Mouse (Mus musculus) fibroblast of lung, adult 2 months (primary cell): ENCODE data around the gene Hnrnph3.
A peak's percentile ranks its signal among the peaks of the same experiment; 100 is the strongest.
"Not testable (repeated sequence)": the region's sequence is repeated elsewhere in the genome, so short reads cannot be mapped to it uniquely, and the experiment has no call there.

Experiments used
- DNase-seq: peaks from one replicate; pipeline ENCODE4 v3.0.0-alpha.2; 2011; ENCODE audit warnings: low read depth

Hnrnph3 gene

DNA sequence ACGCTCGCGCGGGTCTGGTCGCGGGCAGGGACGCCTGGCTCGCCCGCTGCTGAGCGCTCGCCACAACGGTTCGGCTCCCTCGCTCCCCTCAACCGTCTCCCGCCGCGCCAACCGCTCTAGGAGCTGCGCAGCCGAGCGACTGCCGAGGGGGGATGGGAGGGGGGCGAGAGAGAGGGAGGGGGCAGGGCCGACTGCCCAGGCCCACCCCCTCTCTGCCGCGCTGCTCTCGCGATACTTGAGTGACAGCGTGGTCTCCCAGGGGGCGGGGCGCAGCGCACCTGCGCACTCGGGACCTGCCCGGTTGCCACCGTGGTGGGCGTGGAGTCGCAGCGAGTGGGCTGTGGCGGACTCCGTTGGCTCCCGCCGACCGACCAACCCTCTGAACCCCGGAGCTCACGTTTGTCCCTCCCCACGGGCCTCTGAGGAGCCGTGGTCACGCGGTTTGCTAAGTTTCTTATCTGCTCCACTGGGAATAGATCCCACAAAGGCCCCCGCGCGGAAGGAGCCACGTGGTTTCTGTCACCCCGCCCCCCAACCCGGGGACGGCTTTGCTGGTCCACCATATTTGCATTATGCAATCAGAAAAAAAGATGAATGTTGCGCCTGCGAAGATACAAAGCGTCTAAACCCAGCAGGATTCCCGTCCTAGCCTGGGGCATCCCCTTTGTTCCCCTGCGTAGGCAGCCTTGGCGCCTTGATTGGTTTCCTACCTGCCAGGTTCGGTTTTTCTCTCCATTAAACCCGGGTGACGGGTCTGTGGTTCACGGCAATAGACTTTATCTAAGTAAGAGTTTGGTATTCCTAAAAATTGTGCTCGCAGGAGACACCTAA lies at the start of gene Hnrnph3, which contains the start of gene Pbld2:
Hnrnph3 (minus strand) TSS at position 469 of the 831 bp plus-strand sequence.
Pbld2 (plus strand) TSS at position 567 of the 831 bp plus-strand sequence.
- DNase-seq: peak; percentile 90

GRCm38 (mm10) chr10:63065988-63066387 lies 42.0 kb upstream of the Hnrnph3 start:
- DNase-seq: peak; percentile 44

GRCm38 (mm10) chr10:63065561-63065960 lies 41.5 kb upstream of the Hnrnph3 start:
- DNase-seq: no peak

GRCm38 (mm10) chr10:63064516-63064915 lies 40.5 kb upstream of the Hnrnph3 start:
- DNase-seq: no peak

DNA sequence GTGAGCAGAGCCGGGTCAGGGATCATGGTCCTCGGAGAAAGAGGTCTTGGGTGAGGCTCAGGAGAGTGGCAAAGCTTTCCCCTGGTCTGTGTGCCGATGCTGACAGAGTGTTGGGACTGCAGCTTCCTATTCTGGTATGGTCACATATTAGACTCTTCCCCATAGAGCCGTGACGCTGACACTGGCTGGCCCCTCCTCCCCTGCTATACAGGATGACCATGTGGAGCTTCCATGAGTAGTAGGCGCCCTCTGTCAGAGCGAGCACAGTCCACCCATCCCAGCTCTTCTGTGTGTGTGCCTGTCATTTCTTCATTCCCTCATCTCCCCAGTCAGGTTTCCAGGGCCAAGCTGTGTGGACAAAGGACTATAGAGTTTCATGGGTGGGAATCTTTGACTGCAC lies 39.3 kb upstream of the Hnrnph3 start:
- DNase-seq: no peak

DNA sequence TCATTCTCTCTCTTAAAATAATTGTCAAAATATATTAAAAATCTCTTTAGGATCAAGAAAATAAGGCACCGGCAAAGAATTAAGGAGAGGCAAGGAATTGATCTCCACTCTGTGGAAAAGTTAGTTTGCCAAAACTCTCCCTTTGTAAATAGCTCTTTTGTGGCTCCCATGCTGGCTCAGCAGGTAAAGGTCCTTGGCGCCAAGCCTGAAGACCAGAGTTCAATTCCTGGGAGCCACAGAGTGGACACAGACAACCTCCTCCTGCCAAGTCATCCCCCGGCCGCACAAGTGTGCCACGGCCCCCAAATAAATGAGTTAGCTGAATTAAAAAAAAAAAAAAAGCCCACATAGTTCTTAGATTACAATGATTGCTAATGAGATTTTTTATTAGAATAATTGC lies 38.7 kb upstream of the Hnrnph3 start:
- no peak for DNase-seq

DNA sequence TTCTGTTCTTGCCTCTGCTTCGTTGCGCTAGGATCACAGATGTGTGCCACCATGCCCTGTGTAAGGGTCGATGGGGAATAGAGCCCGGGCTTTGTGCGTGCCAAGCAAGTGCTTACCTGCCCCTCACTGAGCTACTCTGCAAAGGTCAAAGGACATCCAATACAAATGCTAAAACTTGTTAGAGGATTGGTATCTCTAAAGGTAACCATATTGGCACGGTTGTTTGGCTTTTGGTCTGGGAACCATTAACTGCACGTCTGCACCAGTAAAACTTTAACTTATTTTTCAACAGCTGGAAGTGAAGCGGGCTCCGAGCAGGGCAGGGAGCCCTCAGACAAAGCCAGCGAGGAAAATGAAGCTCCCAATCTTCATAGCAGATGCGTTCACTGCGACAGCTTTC lies 37.2 kb upstream of the Hnrnph3 start:
- DNase-seq: no peak

- no peak for DNase-seq
Observed at GRCm38 (mm10) chr10:63060406-63060805, 36.4 kb upstream of the Hnrnph3 start.

- DNase-seq: peak; percentile 8
Observed at GRCm38 (mm10) chr10:63059862-63060261, 35.8 kb upstream of the Hnrnph3 start, which contains the start of gene Pbld1. Gene Pbld1, plus strand, starts transcription at chr10:63060162.

- DNase-seq: no peak
Observed at GRCm38 (mm10) chr10:63056966-63057750, 33.1 kb upstream of the Hnrnph3 start.

DNA sequence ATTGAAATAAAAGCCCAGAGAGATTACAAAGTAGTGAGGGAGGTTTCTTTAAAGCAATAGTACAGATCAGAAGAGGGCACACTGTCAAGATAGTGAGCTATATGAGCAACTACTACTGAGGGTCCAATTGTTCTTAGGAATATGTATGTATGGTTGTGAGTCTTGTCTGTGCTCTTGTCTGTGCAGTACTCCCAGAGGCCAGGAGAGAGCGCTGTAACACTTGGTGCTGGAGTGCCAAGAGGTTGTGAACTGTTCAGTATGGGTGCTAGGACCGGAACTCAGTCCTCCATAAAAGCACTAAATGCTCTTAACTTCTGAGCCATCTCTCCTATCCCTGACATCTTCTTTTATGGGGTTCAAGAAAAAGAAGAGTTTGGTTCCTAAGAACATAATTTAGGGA lies 30.6 kb upstream of the Hnrnph3 start:
- DNase-seq: no peak

DNA sequence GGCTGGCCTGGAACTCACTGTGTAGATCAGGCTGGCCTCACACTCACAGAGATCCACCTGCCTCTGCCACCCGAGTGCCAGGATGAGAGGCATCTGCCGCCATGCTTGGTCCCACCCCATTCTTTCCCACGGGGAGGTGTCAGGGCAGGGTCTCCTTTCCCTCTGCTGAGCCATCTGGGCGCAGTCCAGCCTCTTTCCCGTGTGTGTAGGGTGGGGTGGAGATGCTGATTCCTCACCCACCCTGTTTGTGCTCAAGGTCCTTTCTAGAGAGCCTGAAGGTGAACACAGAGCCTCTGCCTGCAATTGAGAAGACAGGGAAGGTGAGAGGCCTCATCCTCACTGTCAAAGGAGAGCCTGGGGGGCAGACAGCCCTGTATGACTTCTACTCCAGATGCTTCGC lies 30.1 kb upstream of the Hnrnph3 start:
- DNase-seq: not testable (repeated sequence)

GRCm38 (mm10) chr10:63053007-63053406 lies 29.0 kb upstream of the Hnrnph3 start:
- DNase-seq: no peak

- DNase-seq: no peak
Observed at GRCm38 (mm10) chr10:63052011-63052410, 28.0 kb upstream of the Hnrnph3 start.

DNA sequence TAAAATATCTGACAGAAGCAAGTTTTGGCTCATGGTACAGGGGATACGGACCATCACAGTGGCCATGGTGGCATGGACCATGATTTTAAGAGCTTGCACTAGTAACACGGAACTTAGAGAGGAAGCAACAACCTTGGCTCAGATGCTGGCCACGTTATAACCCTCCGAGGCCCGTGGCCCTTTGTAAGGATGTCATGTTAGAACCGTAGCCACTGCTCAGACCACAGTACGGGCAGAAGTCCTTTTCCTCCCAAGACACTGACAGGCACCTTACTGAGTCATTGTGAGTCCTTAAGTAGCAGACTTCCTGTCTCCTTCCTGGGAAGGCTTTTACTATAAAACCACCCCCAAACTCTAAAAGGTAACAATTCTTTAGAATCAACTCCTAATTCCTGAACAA lies 27.2 kb upstream of the Hnrnph3 start:
- no peak for DNase-seq

DNA sequence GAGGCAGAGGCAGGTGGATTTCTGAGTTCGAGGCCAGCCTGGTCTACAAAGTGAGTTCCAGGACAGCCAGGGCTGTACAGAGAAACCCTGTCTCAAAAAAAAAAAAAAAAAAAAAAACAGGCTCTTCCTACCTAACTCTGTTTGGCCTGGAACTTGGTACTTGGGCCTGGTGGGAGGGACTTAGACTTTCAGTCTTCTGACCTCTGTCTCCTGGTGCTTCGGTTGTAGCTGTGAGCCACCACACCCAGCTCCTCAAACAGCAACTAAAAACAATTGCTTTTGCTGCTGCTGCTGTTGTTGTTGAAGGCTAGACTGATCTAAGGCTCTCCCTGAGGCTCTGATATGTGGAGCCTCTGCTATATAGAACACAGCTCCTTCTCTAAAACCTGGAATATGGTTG lies 25.1 kb upstream of the Hnrnph3 start:
- DNase-seq: no peak

DNA sequence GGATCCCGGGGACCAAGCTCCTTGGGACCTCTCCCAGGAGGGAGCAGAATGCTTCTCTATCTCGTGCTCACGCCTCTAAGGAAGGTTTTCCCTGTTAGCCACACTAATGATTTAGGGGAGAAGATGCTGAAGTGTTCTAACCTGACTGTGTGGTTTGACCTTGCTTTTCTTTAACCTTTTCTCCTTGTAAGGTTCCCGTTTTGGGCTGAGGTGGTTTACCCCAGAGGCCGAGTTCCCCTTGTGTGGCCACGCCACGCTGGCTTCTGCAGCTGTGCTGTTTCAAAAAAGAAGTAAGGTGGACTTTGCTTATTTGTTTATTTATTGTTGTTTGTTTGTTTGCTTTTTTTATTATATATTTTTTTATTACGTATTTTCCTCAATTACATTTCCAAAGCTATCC lies 23.7 kb upstream of the Hnrnph3 start:
- DNase-seq: no peak

- no peak for DNase-seq
Observed at GRCm38 (mm10) chr10:63043154-63043553, 19.1 kb upstream of the Hnrnph3 start.

DNA sequence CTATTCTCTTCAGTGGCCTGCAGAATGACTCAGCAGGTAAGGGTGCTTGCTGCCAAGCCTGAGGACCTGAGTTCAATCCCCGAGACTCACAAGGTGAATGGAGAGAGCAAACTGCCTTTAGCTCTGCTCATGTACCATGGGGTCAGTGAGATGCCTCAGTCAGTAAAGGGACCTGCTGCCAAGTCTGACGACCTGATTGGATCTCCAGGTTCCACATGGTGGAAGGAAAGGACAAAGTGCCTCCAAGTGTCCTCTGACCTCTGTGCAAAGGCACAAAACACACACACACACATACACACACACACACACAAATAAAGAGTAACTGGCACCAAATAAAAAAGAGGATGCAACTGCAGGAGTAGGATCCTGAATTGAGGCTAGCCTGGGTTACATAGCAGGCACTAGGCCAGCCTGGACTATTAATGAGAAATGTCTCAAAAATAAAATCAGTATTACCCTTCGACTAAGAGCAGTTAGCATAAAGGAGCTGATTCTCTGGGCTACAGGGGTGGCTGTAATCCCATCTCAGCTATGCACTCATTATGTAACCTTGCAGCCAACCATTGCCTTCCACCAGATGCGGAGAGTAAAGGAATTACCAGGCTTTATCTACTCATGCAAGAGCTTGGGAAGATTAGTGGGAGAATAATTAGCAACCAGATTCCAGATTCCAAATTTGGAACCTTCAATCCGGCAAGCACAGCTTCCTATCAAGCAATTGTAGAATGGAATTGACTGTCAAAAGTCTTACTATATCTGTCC lies 16.0 kb upstream of the Hnrnph3 start:
- DNase-seq: no peak

DNA sequence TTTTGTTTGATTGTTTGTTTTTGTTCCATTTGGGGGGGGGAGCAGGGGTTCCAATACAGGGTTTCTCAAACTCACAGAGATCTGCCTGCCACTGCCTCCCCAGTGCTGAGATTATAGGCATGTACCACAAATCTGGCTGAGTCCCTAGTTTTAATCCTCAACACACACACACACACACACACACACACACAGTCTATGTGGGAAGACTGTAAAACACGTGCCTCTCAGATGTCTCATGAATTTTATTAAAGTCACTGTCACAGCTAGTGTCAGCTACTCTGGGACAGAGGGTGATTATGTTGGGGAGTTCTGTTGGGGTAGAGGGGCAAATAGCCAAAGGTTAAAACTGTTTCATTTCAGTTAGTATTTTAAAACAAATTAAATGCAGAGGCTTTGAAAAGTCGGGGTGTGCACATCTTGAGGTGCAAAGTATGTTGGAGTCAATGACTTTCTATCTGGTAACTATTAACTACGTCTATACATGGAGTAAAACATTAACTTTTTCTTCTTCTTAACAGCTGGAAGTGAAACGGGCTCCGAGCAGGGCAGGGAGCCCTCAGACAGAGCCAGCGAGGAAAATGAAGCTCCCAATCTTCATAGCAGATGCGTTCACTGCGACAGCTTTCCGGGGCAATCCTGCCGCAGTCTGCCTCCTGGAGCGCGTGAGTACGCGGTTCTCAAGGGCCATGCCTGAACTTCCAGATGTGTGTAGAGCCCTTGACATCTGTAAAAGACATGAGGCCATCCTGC lies 14.7 kb upstream of the Hnrnph3 start:
- DNase-seq: no peak

- no peak for DNase-seq
Observed at GRCm38 (mm10) chr10:63032956-63033355, 8.9 kb upstream of the Hnrnph3 start.

- no peak for DNase-seq
Observed at GRCm38 (mm10) chr10:63032267-63032666, 8.2 kb upstream of the Hnrnph3 start.
